ENCODE assay signal across 26 mouse cellular contexts in genomic region chr14:45799286-45799685, GRCm38 (mm10).
DNase-seq lines count a peak whose midpoint lies in the region; ATAC-seq and TF ChIP-seq lines count a peak whose summit lies in the region.
"Had no signal": no experiment of that assay in that cellular context is flagged by ENCODE, and none has a peak within 500 bp of the region (broad histone marks: within the 10 kb centered on the region; RNA-seq: fewer than 3 reads in every experiment).

No protein-coding gene starts in this region.

- H3K4me1 ChIP-seq in embryonic facial prominence, embryonic 14.5 days (ENCODE audit: control insufficient read depth, insufficient read depth, low read length), result peaks cover 3% of the 10 kb centered on the region; the same call in 1 of the 2 replicates
- H3K4me1 ChIP-seq in embryonic facial prominence, embryonic 10.5 days, result 0 out of 2 replicates have a peak, but pooled peaks cover 3% of the 10 kb centered on the region
- no peaks in the 10 kb centered on the region for H3K4me1 ChIP-seq in heart, postnatal 0 days (ENCODE audit: control insufficient read depth, insufficient read depth)
- H3K4me1 ChIP-seq in limb, embryonic 14.5 days (ENCODE audit: control insufficient read depth, insufficient read depth, low read length), result no peaks in the 10 kb centered on the region
- H3K4me1 ChIP-seq in limb, embryonic 10.5 days, result no peaks in the 10 kb centered on the region
- H3K4me1 ChIP-seq: embryonic facial prominence, embryonic 12.5 days; forebrain, embryonic 12.5 days; hindbrain, embryonic 12.5 days; hindbrain, embryonic 15.5 days had no signal

- peak; percentile 53 for DNase-seq in embryonic facial prominence, embryonic 14.5 days (ENCODE audit: low spot score)
- DNase-seq in embryonic facial prominence, embryonic 10.5 days (ENCODE audit: low spot score), result no peak
- DNase-seq in heart, postnatal 0 days (ENCODE audit: low spot score), result peak; percentile 8
- no peak for DNase-seq in heart, postnatal 4 days
- peak; percentile 60 for DNase-seq in limb, embryonic 14.5 days (ENCODE audit: low spot score)
- DNase-seq in limb, embryonic 10.5 days (ENCODE audit: low spot score), result no peak
- peak; percentile 60 for DNase-seq in 3T3-L1 (ENCODE audit: low read depth, low spot score)
- DNase-seq in adrenal gland, adult 18-20 months (ENCODE audit: low spot score in 2 of 2), result no peak
- DNase-seq: adrenal gland, postnatal 10 days; adrenal gland, postnatal 36 days; B cell, adult 2 months; cerebellum, adult 18-20 months; cerebellum, adult 9-10 months; cerebellum, postnatal 14 days; gastrocnemius, adult 2 months; gastrocnemius, postnatal 14 days; heart, adult 11 months had no signal

- no peak for TF ChIP-seq POLR2A in limb, embryonic 14.5 days (IDR thresholded peaks at IDR 0.05; ENCODE audit: borderline replicate concordance, extremely low read depth, insufficient read depth, insufficient read length)

- H3K36me3 ChIP-seq in embryonic facial prominence, embryonic 14.5 days (ENCODE audit: control insufficient read depth, insufficient read depth, low read length), result no peaks in the 10 kb centered on the region
- H3K36me3 ChIP-seq in embryonic facial prominence, embryonic 10.5 days (replicated peaks), result no peaks in the 10 kb centered on the region
- no peaks in the 10 kb centered on the region for H3K36me3 ChIP-seq in heart, postnatal 0 days (replicated peaks; ENCODE audit: control insufficient read depth, insufficient read depth, low read length)
- no peaks in the 10 kb centered on the region for H3K36me3 ChIP-seq in limb, embryonic 14.5 days (ENCODE audit: control insufficient read depth, insufficient read depth, low read length)
- H3K36me3 ChIP-seq in limb, embryonic 10.5 days, result no peaks in the 10 kb centered on the region
- H3K36me3 ChIP-seq: embryonic facial prominence, embryonic 12.5 days; forebrain, embryonic 12.5 days; G1E; hindbrain, embryonic 12.5 days; hindbrain, embryonic 15.5 days had no signal

- H3K9me3 ChIP-seq in embryonic facial prominence, embryonic 14.5 days (ENCODE audit: control insufficient read depth, low read length), result peaks cover 8% of the 10 kb centered on the region
- H3K9me3 ChIP-seq in embryonic facial prominence, embryonic 10.5 days, result 0 out of 2 replicates have a peak, but pooled peaks cover 3% of the 10 kb centered on the region
- 0 out of 2 replicates have a peak, but pooled peaks cover 4% of the 10 kb centered on the region for H3K9me3 ChIP-seq in heart, postnatal 0 days (replicated peaks; ENCODE audit: control insufficient read depth, low read length)
- no peaks in the 10 kb centered on the region for H3K9me3 ChIP-seq in limb, embryonic 14.5 days (ENCODE audit: control insufficient read depth, low read length)
- no peaks in the 10 kb centered on the region for H3K9me3 ChIP-seq in limb, embryonic 10.5 days (replicated peaks)
- H3K9me3 ChIP-seq: forebrain, embryonic 12.5 days; hindbrain, embryonic 12.5 days; hindbrain, embryonic 15.5 days had no signal

- TF ChIP-seq CTCF in heart, postnatal 0 days (IDR thresholded peaks at IDR 0.05; ENCODE audit: low read depth), result no peak

- H3K27me3 ChIP-seq in embryonic facial prominence, embryonic 14.5 days (replicated peaks; ENCODE audit: control insufficient read depth, insufficient read depth, low read length), result no peaks in the 10 kb centered on the region
- no peaks in the 10 kb centered on the region for H3K27me3 ChIP-seq in embryonic facial prominence, embryonic 10.5 days (replicated peaks; ENCODE audit: low read depth, poor library complexity, severe bottlenecking)
- H3K27me3 ChIP-seq in heart, postnatal 0 days (ENCODE audit: control insufficient read depth, insufficient read depth, low read length), result no peaks in the 10 kb centered on the region
- no peaks in the 10 kb centered on the region for H3K27me3 ChIP-seq in limb, embryonic 14.5 days (ENCODE audit: control insufficient read depth, insufficient read depth, low read length)
- H3K27me3 ChIP-seq in limb, embryonic 10.5 days (ENCODE audit: low read depth, poor library complexity, severe bottlenecking), result no peaks in the 10 kb centered on the region
- H3K27me3 ChIP-seq: CH12.LX; embryonic facial prominence, embryonic 12.5 days; forebrain, embryonic 12.5 days; hindbrain, embryonic 12.5 days; hindbrain, embryonic 15.5 days had no signal

- H3K4me3 ChIP-seq in embryonic facial prominence, embryonic 14.5 days (ENCODE audit: low read depth, low read length), result no peak overlapping the region
- no peak overlapping the region for H3K4me3 ChIP-seq in embryonic facial prominence, embryonic 10.5 days
- no peak overlapping the region for H3K4me3 ChIP-seq in heart, postnatal 0 days (ENCODE audit: low read depth, low read length)
- H3K4me3 ChIP-seq in limb, embryonic 14.5 days (replicated peaks; ENCODE audit: low read length), result no peak overlapping the region
- no peak overlapping the region for H3K4me3 ChIP-seq in limb, embryonic 10.5 days
- H3K4me3 ChIP-seq: embryonic facial prominence, embryonic 12.5 days; erythroblast, embryonic 14.5 days; forebrain, embryonic 12.5 days; gastrocnemius, adult 2 months; hindbrain, embryonic 12.5 days; hindbrain, embryonic 15.5 days had no signal

- TF ChIP-seq EP300 in heart, postnatal 0 days (IDR thresholded peaks at IDR 0.05; ENCODE audit: low read depth), result no peak

- H3K4me2 ChIP-seq in embryonic facial prominence, embryonic 14.5 days (ENCODE audit: low read depth, low read length), result no peak overlapping the region
- no peak overlapping the region for H3K4me2 ChIP-seq in heart, postnatal 0 days (ENCODE audit: low read depth, low read length)
- no peak overlapping the region for H3K4me2 ChIP-seq in limb, embryonic 14.5 days (replicated peaks; ENCODE audit: low read depth, low read length, severe bottlenecking)
- H3K4me2 ChIP-seq: embryonic facial prominence, embryonic 12.5 days; forebrain, embryonic 12.5 days; hindbrain, embryonic 12.5 days; hindbrain, embryonic 15.5 days had no signal

- WGBS in embryonic facial prominence, embryonic 14.5 days, result 71% methylated on average over 2 of the region's 2 CpGs
- 90% methylated on average over 2 of the region's 2 CpGs for WGBS in embryonic facial prominence, embryonic 10.5 days
- WGBS in heart, postnatal 0 days, result 45% methylated on average over 2 of the region's 2 CpGs
- WGBS in limb, embryonic 14.5 days, result 66% methylated on average over 2 of the region's 2 CpGs
- 94% methylated on average over 2 of the region's 2 CpGs for WGBS in limb, embryonic 10.5 days

- no peak for ATAC-seq in embryonic facial prominence, embryonic 14.5 days (ENCODE audit: low read depth)
- no peak for ATAC-seq in heart, postnatal 0 days (ENCODE audit: insufficient read depth, low read depth)
- no peak for ATAC-seq in limb, embryonic 14.5 days (ENCODE audit: low FRiP score, low read depth)
- ATAC-seq: forebrain, embryonic 16.5 days; intestine, postnatal 0 days had no signal

- H3K9ac ChIP-seq in embryonic facial prominence, embryonic 14.5 days (ENCODE audit: low read depth, low read length), result no peak overlapping the region
- no peak overlapping the region for H3K9ac ChIP-seq in heart, postnatal 0 days (replicated peaks; ENCODE audit: low read depth, low read length)
- H3K9ac ChIP-seq in limb, embryonic 14.5 days (ENCODE audit: low read depth, low read length, severe bottlenecking), result no peak overlapping the region
- H3K9ac ChIP-seq: embryonic facial prominence, embryonic 12.5 days; forebrain, embryonic 12.5 days; hindbrain, embryonic 12.5 days; hindbrain, embryonic 15.5 days had no signal

- no peak overlapping the region for H3K27ac ChIP-seq in embryonic facial prominence, embryonic 14.5 days (replicated peaks; ENCODE audit: low read depth, low read length)
- H3K27ac ChIP-seq in embryonic facial prominence, embryonic 10.5 days (replicated peaks), result no peak overlapping the region
- no peak overlapping the region for H3K27ac ChIP-seq in heart, postnatal 0 days (ENCODE audit: low read depth)
- no peak overlapping the region for H3K27ac ChIP-seq in limb, embryonic 14.5 days (replicated peaks; ENCODE audit: low read depth, low read length)
- no peak overlapping the region for H3K27ac ChIP-seq in limb, embryonic 10.5 days
- H3K27ac ChIP-seq: embryonic facial prominence, embryonic 12.5 days; forebrain, embryonic 12.5 days; gastrocnemius, adult 2 months; hindbrain, embryonic 12.5 days; hindbrain, embryonic 15.5 days had no signal

Comparison
In these comparisons a context has a peak if more than half of its experiments do, and no peak if none do; other contexts are left out.
1. DNase-seq: peak in embryonic facial prominence, embryonic 14.5 days (single experiment), heart, postnatal 0 days (single experiment), limb, embryonic 14.5 days (single experiment) and 3T3-L1 (single experiment); none in embryonic facial prominence, embryonic 10.5 days (single experiment), heart, postnatal 4 days (single experiment), limb, embryonic 10.5 days (single experiment) and adrenal gland, adult 18-20 months (0 of 2).